18 mouse cellular contexts compared by ENCODE assay signal in genomic region chr3:127265732-127266131, GRCm38 (mm10).
A peak's percentile ranks its signal among the peaks of the same experiment; 100 is the strongest.
DNase-seq lines count a peak whose midpoint lies in the region; ATAC-seq and TF ChIP-seq lines count a peak whose summit lies in the region.
"Had no signal": no experiment of that assay in that cellular context is flagged by ENCODE, and none has a peak within 500 bp of the region (broad histone marks: within the 10 kb centered on the region; RNA-seq: fewer than 3 reads in every experiment).

No protein-coding gene starts in this region.

- H3K4me2 ChIP-seq in hindbrain, embryonic 13.5 days: no peak overlapping the region
- H3K4me2 ChIP-seq in hindbrain, embryonic 12.5 days (replicated peaks): no peak overlapping the region
- no peak overlapping the region for H3K4me2 ChIP-seq in midbrain, embryonic 15.5 days
- H3K4me2 ChIP-seq: embryonic facial prominence, embryonic 13.5 days; limb, embryonic 13.5 days had no signal

- no peaks in the 10 kb centered on the region for H3K9me3 ChIP-seq in hindbrain, embryonic 13.5 days
- H3K9me3 ChIP-seq in hindbrain, embryonic 12.5 days (replicated peaks): no peaks in the 10 kb centered on the region
- no peaks in the 10 kb centered on the region for H3K9me3 ChIP-seq in midbrain, embryonic 15.5 days
- H3K9me3 ChIP-seq: embryonic facial prominence, embryonic 13.5 days; limb, embryonic 13.5 days had no signal

- 0 out of 2 replicates have a peak overlapping the region, but pooled peaks have one; percentile 6 for H3K27ac ChIP-seq in hindbrain, embryonic 13.5 days
- H3K27ac ChIP-seq in hindbrain, embryonic 12.5 days: no peak overlapping the region
- H3K27ac ChIP-seq in midbrain, embryonic 15.5 days: peak overlapping the region; percentile 24; the same call in 1 of the 2 replicates
- H3K27ac ChIP-seq: embryonic facial prominence, embryonic 13.5 days; heart, adult 2 months; kidney, postnatal 0 days; limb, embryonic 13.5 days; liver, embryonic 14.5 days had no signal

- intact Hi-C loops in left cerebral cortex, postnatal 14 days (cut with DNase I): no loop called here
- intact Hi-C loops in left cerebral cortex, postnatal 4 days (cut with DNase I): no loop called here

- ATAC-seq in hindbrain, embryonic 13.5 days (ENCODE audit: low FRiP score): 0 out of 2 replicates have a peak, but pooled peaks have one; percentile 22
- ATAC-seq in hindbrain, embryonic 12.5 days (ENCODE audit: low FRiP score): no peak; the same call in 1 of the 2 replicates
- ATAC-seq in midbrain, embryonic 15.5 days (replicated peaks): peak; percentile 56
- ATAC-seq: activated CD4-positive, CD25-positive, alpha-beta regulatory T cell, adult 4 months; intestine, postnatal 0 days; Patski had no signal

- H3K4me3 ChIP-seq in hindbrain, embryonic 13.5 days: no peak overlapping the region
- H3K4me3 ChIP-seq in hindbrain, embryonic 12.5 days: no peak overlapping the region
- no peak overlapping the region for H3K4me3 ChIP-seq in midbrain, embryonic 15.5 days
- H3K4me3 ChIP-seq: embryonic facial prominence, embryonic 13.5 days; heart, adult 2 months; limb, embryonic 13.5 days had no signal

- TF ChIP-seq POLR2A in brain, embryonic 14.5 days (IDR thresholded peaks at IDR 0.05; ENCODE audit: borderline replicate concordance, extremely low read depth, insufficient read depth, insufficient read length, poor library complexity, severe bottlenecking): no peak

- TF ChIP-seq CTCF in brain, embryonic 14.5 days (IDR thresholded peaks at IDR 0.05; ENCODE audit: borderline replicate concordance, extremely low read depth, insufficient read depth, insufficient read length): no peak

- DNase-seq in left cerebral cortex, postnatal 14 days (ENCODE audit: low spot score in 2 of 2): peak; percentile 53 to 60
- DNase-seq in left cerebral cortex, postnatal 4 days: no peak
- DNase-seq in brain, embryonic 14.5 days (ENCODE audit: low read depth): peak; percentile 71
- no peak for DNase-seq in cerebellum, postnatal 14 days
- DNase-seq: adrenal gland, postnatal 14 days; cerebellum, adult 8-10 months; gastrocnemius, postnatal 10 days; heart, adult 2 months had no signal

- 51% methylated on average over 5 of the region's 5 CpGs for WGBS in hindbrain, embryonic 13.5 days
- 62% methylated on average over 5 of the region's 5 CpGs for WGBS in hindbrain, embryonic 12.5 days
- WGBS in midbrain, embryonic 15.5 days: 44% methylated on average over 5 of the region's 5 CpGs

- no peaks in the 10 kb centered on the region for H3K36me3 ChIP-seq in hindbrain, embryonic 13.5 days
- no peaks in the 10 kb centered on the region for H3K36me3 ChIP-seq in hindbrain, embryonic 12.5 days
- no peaks in the 10 kb centered on the region for H3K36me3 ChIP-seq in midbrain, embryonic 15.5 days (replicated peaks)
- H3K36me3 ChIP-seq: embryonic facial prominence, embryonic 13.5 days; limb, embryonic 13.5 days had no signal

- peaks cover 47% of the 10 kb centered on the region for H3K4me1 ChIP-seq in hindbrain, embryonic 13.5 days (replicated peaks)
- H3K4me1 ChIP-seq in hindbrain, embryonic 12.5 days: peaks cover 30% of the 10 kb centered on the region
- H3K4me1 ChIP-seq in midbrain, embryonic 15.5 days: peaks cover 27% of the 10 kb centered on the region
- H3K4me1 ChIP-seq: embryonic facial prominence, embryonic 13.5 days had no signal

- H3K9ac ChIP-seq in hindbrain, embryonic 13.5 days: no peak overlapping the region
- no peak overlapping the region for H3K9ac ChIP-seq in hindbrain, embryonic 12.5 days
- no peak overlapping the region for H3K9ac ChIP-seq in midbrain, embryonic 15.5 days
- H3K9ac ChIP-seq: embryonic facial prominence, embryonic 13.5 days; limb, embryonic 13.5 days; liver, embryonic 14.5 days had no signal

- no peaks in the 10 kb centered on the region for H3K27me3 ChIP-seq in hindbrain, embryonic 13.5 days
- H3K27me3 ChIP-seq in hindbrain, embryonic 12.5 days: no peaks in the 10 kb centered on the region
- no peaks in the 10 kb centered on the region for H3K27me3 ChIP-seq in midbrain, embryonic 15.5 days (replicated peaks)
- H3K27me3 ChIP-seq: embryonic facial prominence, embryonic 13.5 days; limb, embryonic 13.5 days; Patski had no signal

Comparison
In these comparisons a context has a peak if more than half of its experiments do, and no peak if none do; other contexts are left out.
1. DNase-seq: peak in left cerebral cortex, postnatal 14 days (2 of 2) and brain, embryonic 14.5 days (single experiment); none in left cerebral cortex, postnatal 4 days (single experiment) and cerebellum, postnatal 14 days (0 of 2).